Mouse (Mus musculus): ENCODE measurements around the gene Adgrg5. TPM values are rescaled to one million over a fixed set of nuclear protein-coding genes. Genes with fewer than 3 reads are reported as not detected.

Gene Adgrg5
- polyA plus RNA-seq, 1 experiment from 2014 or later, result 0.15 TPM

DNA sequence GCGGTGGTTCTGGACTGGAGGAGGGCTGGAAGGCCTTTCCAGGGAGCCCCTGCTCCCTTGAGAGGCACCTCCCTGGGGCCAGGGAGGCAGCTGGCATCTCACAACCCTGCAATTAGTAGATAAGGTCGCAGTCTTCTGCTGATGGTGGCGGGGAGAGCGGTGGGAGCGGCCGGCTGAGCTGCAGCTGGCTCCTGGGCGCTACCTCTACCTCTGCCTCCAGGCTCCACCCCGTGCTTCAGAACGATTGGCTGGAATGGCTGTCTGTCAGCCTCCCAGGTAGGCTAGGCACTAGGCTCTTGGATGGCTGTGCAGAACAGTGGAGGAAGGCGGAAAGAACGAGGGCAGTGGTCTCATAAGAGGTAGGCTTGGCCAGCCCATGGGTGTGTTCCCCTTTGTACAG is 24.2 kb upstream of the Adgrg5 start:
- ATAC-seq (ENCODE audit: low read depth), result peak; percentile 62
- Histone ChIP-seq H3K4me1 (replicated peaks; ENCODE audit: control insufficient read depth, insufficient read depth, low read length) (peaks cover 23% of the 10 kb centered on the region), H3K27ac (ENCODE audit: low read length) (no peak overlapping the region), H3K4me2 (ENCODE audit: low read depth, low read length) (peak overlapping the region; percentile 60), H3K4me3 (ENCODE audit: low read length) (peak overlapping the region; percentile 30), H3K9ac (ENCODE audit: low read length) (peak overlapping the region; percentile 51), H3K9me3 (ENCODE audit: control insufficient read depth, low read length) (no peaks in the 10 kb centered on the region), H3K27me3 (ENCODE audit: control insufficient read depth, insufficient read depth, low read depth, low read length) (no peaks in the 10 kb centered on the region), H3K36me3 (ENCODE audit: control insufficient read depth, insufficient read depth, low read length) (peaks cover 11% of the 10 kb centered on the region)
- 10% methylated on average over 11 of the region's 11 CpGs for WGBS

DNA sequence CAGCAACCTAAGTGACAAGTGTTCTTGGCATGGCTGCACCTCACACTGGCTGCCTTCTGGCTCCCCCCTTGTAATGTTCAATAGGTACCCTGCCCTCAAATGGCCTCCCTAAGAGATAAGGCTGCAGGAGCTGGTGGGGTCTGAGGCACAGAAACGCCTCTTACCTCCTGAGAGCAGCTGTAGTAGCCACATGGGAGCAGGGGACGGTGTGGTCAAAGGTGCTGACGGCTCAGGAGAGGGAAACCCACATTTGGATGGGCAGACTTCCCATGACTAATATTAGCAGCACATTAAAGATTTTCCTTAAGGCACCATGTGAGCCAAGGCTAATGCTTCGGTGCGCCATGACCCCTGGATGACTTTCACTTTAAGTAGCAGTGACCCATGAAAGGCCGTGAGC is 22.9 kb upstream of the Adgrg5 start:
- Histone ChIP-seq H3K27ac (ENCODE audit: low read length) (peak overlapping the region; percentile 80), H3K4me1 (replicated peaks; ENCODE audit: control insufficient read depth, insufficient read depth, low read length) (peaks cover 36% of the 10 kb centered on the region), H3K9me3 (ENCODE audit: control insufficient read depth, low read length) (no peaks in the 10 kb centered on the region), H3K4me3 (ENCODE audit: low read length) (no peak overlapping the region), H3K4me2 (ENCODE audit: low read depth, low read length) (no peak overlapping the region; the same call in 1 of the 2 replicates), H3K36me3 (ENCODE audit: control insufficient read depth, insufficient read depth, low read length) (peaks cover 12% of the 10 kb centered on the region), H3K27me3 (ENCODE audit: control insufficient read depth, insufficient read depth, low read depth, low read length) (no peaks in the 10 kb centered on the region), H3K9ac (ENCODE audit: low read length) (peak overlapping the region; percentile 39; the same call in 1 of the 2 replicates)
- WGBS, result 20% methylated on average over 6 of the region's 6 CpGs
- no peak for ATAC-seq (ENCODE audit: low read depth)

DNA sequence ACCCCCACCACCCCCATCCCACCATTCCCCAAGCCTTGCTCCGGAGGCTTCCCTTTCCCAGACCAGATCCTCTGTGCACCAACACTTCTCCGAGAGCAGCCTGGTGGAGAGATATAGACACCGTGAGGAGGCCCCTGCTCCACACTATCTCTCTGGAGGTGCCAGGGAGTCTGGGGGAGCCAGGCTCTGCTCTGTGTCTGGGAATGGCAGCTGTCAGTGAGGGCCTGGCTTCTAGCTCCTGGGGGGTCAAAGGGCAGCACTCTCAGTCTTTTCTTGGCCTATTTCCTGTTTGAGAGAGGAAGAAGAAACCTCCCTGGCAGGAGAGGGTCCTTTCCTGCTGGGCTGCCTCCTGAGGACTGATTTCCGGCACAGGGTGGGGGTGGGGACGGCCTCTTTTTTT is 22.5 kb upstream of the Adgrg5 start:
- WGBS, result 8% methylated on average over 5 of the region's 5 CpGs

DNA sequence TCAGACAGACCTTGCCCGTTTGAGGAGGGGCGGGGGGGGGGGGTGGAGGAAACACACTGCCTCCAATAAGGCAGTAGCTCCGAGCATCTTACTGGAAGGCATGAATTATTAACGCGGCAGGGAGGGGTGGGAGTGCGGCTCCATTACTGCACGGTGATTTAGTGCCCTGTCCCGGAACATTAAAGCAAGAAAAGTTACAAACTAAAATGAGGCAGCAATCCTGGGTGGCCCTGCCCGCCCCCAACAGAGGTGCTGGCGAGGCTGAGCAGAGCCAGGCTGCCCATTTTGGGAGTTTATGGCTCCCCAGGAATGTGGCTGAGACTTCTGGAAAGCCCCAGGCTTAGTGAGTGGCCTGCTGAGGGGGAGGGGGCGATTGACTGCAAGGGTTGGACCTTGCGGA is 19.8 kb upstream of the Adgrg5 start:
- ATAC-seq (ENCODE audit: low read depth), result no peak
- no peaks in the 10 kb centered on the region for H3K9me3 ChIP-seq (ENCODE audit: control insufficient read depth, low read length)
- H3K4me2 ChIP-seq (ENCODE audit: low read depth, low read length), result no peak overlapping the region
- no peak overlapping the region for H3K27ac ChIP-seq (ENCODE audit: low read length)
- WGBS, result 65% methylated on average over 12 of the region's 12 CpGs
- H3K27me3 ChIP-seq (ENCODE audit: control insufficient read depth, insufficient read depth, low read depth, low read length), result no peaks in the 10 kb centered on the region
- H3K4me3 ChIP-seq (ENCODE audit: low read length), result no peak overlapping the region
- peaks cover 41% of the 10 kb centered on the region for H3K4me1 ChIP-seq (replicated peaks; ENCODE audit: control insufficient read depth, insufficient read depth, low read length)
- no peak overlapping the region for H3K9ac ChIP-seq (ENCODE audit: low read length)
- peaks cover 34% of the 10 kb centered on the region for H3K36me3 ChIP-seq (ENCODE audit: control insufficient read depth, insufficient read depth, low read length)

More for the DNA sequence above, 22.5 kb upstream of the Adgrg5 start:
- H3K4me1 ChIP-seq (replicated peaks; ENCODE audit: control insufficient read depth, insufficient read depth, low read length), result peaks cover 40% of the 10 kb centered on the region
- ATAC-seq (ENCODE audit: low read depth), result peak; percentile 21; the same call in 1 of the 2 replicates
- H3K9me3 ChIP-seq (ENCODE audit: control insufficient read depth, low read length), result no peaks in the 10 kb centered on the region
- peak overlapping the region; percentile 80 for H3K27ac ChIP-seq (ENCODE audit: low read length)
- no peaks in the 10 kb centered on the region for H3K27me3 ChIP-seq (ENCODE audit: control insufficient read depth, insufficient read depth, low read depth, low read length)
- H3K9ac ChIP-seq (ENCODE audit: low read length), result peak overlapping the region; percentile 39
- peaks cover 16% of the 10 kb centered on the region for H3K36me3 ChIP-seq (ENCODE audit: control insufficient read depth, insufficient read depth, low read length)
- no peak overlapping the region; the same call in 1 of the 2 replicates for H3K4me2 ChIP-seq (ENCODE audit: low read depth, low read length)
- H3K4me3 ChIP-seq (ENCODE audit: low read length), result no peak overlapping the region

DNA sequence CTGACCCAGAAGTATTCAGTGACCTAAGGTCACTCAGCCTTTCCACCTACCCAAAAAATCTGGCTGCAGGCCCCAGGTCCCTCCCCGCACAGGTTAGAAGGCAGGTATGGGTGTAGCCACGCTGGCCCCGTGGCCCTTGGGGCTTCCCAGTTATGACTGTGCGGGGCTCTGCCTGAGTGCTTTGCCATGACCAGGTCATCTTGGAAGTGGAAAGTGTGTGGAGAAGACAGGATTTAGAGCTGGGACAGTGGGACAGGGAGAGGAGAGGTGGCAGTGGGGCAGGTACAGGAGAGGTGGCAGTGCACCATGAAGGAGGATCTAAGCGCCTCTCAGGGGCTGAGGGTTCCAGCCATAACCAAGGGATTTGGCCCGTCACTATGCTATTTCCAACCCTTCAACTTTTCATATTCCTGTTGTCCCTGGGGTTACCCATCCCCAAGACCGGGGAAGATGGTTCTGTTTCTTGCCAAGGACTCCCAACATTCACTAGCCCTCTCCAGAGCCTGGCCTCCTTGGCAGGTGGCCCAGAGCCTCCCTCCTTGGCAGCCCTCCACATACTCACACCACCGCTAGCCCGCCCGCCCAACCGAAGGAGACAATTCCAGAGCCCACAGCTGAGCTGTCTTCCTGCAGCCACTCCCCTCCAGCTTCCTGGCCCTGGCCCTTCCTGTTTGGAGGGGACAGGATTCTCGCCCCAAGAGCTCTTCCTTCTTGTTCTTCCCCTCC is 18.9 kb upstream of the Adgrg5 start:
- peak; percentile 80 for ATAC-seq (ENCODE audit: low read depth)
- WGBS, result 45% methylated on average over 12 of the region's 12 CpGs
- Histone ChIP-seq H3K27me3 (ENCODE audit: control insufficient read depth, insufficient read depth, low read depth, low read length) (no peaks in the 10 kb centered on the region), H3K4me3 (ENCODE audit: low read length) (no peak overlapping the region), H3K9me3 (ENCODE audit: control insufficient read depth, low read length) (no peaks in the 10 kb centered on the region), H3K27ac (ENCODE audit: low read length) (peak overlapping the region; percentile 90), H3K4me2 (ENCODE audit: low read depth, low read length) (0 out of 2 replicates have a peak overlapping the region, but pooled peaks have one; percentile 13), H3K4me1 (replicated peaks; ENCODE audit: control insufficient read depth, insufficient read depth, low read length) (peaks cover 33% of the 10 kb centered on the region), H3K9ac (ENCODE audit: low read length) (peak overlapping the region; percentile 17), H3K36me3 (ENCODE audit: control insufficient read depth, insufficient read depth, low read length) (peaks cover 34% of the 10 kb centered on the region)

DNA sequence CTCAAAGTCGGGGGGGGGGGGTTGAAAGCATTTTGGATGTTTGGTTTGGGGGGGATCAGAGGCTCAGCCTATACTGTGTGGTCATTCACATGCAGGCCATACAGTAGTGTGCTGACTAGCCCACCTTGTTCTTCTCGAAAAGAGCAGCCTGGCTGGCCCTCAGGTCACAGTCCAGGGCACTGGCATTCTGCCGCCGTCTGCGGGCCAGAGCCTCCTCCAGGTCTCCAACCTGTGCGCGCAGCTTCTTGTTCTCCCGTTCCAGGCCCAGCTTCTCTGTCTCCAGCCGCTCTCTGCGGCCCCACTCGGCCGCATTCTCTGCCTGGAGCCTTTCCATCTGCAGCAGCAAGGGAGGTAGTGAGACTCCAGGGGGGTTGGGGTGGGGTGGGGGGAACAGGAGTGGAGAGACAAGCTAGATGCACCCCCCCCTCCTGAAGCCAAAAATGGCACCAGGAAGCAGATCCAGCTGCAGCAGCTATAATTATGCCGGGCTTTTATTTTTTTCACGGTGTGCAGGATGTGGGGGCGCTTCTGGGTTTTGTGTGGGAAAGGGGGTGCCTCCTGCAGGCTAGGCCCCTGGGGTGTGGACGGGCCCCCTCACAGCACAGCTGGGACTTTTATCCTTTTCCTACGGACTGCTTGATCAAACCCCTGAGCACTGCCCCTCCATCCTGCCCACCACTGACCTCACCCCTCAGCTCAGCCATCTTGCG is 15.7 kb upstream of the Adgrg5 start:
- Histone ChIP-seq H3K27ac (ENCODE audit: low read length) (peak overlapping the region; percentile 68), H3K4me1 (replicated peaks; ENCODE audit: control insufficient read depth, insufficient read depth, low read length) (peaks cover 25% of the 10 kb centered on the region), H3K4me3 (ENCODE audit: low read length) (no peak overlapping the region), H3K36me3 (ENCODE audit: control insufficient read depth, insufficient read depth, low read length) (peaks cover 32% of the 10 kb centered on the region), H3K27me3 (ENCODE audit: control insufficient read depth, insufficient read depth, low read depth, low read length) (no peaks in the 10 kb centered on the region), H3K9ac (ENCODE audit: low read length) (no peak overlapping the region), H3K9me3 (ENCODE audit: control insufficient read depth, low read length) (no peaks in the 10 kb centered on the region), H3K4me2 (ENCODE audit: low read depth, low read length) (no peak overlapping the region)
- no peak for ATAC-seq (ENCODE audit: low read depth)
- WGBS, result 79% methylated on average over 18 of the region's 18 CpGs

DNA sequence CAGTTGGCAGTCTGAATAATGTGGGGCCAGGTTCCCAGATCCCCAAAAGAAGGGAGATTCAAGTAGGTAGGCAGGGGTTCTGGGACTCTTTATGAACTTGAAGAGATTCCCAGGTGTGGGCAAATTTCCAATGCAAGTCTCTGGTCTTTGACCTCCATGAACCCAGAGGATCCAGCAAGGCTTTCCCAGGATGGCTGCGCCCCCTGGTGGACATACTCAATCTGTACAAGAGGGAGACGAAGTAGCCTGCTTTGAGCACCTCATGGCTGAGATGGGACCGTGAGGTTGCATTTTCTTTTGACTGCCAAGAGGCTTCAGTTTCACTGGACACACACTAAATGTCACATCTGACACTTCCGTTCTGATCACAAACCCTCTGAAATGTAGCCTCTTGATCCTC is 14.6 kb upstream of the Adgrg5 start:
- H3K9ac ChIP-seq (ENCODE audit: low read length), result no peak overlapping the region
- peaks cover 35% of the 10 kb centered on the region for H3K4me1 ChIP-seq (replicated peaks; ENCODE audit: control insufficient read depth, insufficient read depth, low read length)
- H3K27ac ChIP-seq (ENCODE audit: low read length), result peak overlapping the region; percentile 68
- ATAC-seq (ENCODE audit: low read depth), result no peak
- no peak overlapping the region for H3K4me3 ChIP-seq (ENCODE audit: low read length)
- H3K27me3 ChIP-seq (ENCODE audit: control insufficient read depth, insufficient read depth, low read depth, low read length), result no peaks in the 10 kb centered on the region
- peaks cover 32% of the 10 kb centered on the region for H3K36me3 ChIP-seq (ENCODE audit: control insufficient read depth, insufficient read depth, low read length)
- 8% methylated on average over 4 of the region's 4 CpGs for WGBS
- H3K9me3 ChIP-seq (ENCODE audit: control insufficient read depth, low read length), result no peaks in the 10 kb centered on the region
- no peak overlapping the region for H3K4me2 ChIP-seq (ENCODE audit: low read depth, low read length)

DNA sequence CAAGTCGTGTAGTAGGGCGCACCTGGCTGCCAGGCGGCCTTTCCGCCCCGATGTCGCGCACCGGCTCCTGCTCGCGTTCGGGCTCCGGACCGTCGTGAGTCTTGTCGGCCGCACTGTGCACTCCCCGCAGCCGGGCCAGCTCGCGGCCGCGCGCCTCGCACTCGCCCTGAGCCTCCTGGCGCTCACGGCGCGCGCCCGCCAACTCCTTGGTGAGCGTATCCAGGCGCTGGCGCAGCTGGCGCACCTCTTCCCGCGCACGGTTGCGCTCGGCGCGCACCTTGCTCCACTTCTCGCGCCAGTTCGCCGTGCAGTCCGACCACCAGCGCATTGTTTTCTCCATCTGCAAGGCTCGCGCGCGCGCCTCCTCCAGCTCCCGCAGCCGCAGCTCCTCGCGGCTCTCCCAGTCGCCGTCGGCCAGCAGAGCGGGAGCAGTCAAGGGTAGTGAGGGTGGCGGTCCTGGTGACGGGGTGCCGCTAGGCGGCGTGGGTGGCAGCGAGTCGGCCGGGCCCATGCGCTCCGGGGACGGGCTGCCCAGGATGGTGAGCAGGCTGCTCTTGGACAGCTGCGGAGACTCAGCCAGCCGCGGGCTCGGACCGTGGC is 10.3 kb upstream of the Adgrg5 start:
- no peaks in the 10 kb centered on the region for H3K27me3 ChIP-seq (ENCODE audit: control insufficient read depth, insufficient read depth, low read depth, low read length)
- H3K4me3 ChIP-seq (ENCODE audit: low read length), result peak overlapping the region; percentile 37
- 15% methylated on average over 75 of the region's 77 CpGs for WGBS
- H3K4me1 ChIP-seq (replicated peaks; ENCODE audit: control insufficient read depth, insufficient read depth, low read length), result peaks cover 43% of the 10 kb centered on the region
- no peak overlapping the region for H3K27ac ChIP-seq (ENCODE audit: low read length)
- peak; percentile 23; the same call in 1 of the 2 replicates for ATAC-seq (ENCODE audit: low read depth)
- peak overlapping the region; percentile 48 for H3K9ac ChIP-seq (ENCODE audit: low read length)
- H3K9me3 ChIP-seq (ENCODE audit: control insufficient read depth, low read length), result no peaks in the 10 kb centered on the region
- peak overlapping the region; percentile 66 for H3K4me2 ChIP-seq (ENCODE audit: low read depth, low read length)
- peaks cover 14% of the 10 kb centered on the region for H3K36me3 ChIP-seq (ENCODE audit: control insufficient read depth, insufficient read depth, low read length)

DNA sequence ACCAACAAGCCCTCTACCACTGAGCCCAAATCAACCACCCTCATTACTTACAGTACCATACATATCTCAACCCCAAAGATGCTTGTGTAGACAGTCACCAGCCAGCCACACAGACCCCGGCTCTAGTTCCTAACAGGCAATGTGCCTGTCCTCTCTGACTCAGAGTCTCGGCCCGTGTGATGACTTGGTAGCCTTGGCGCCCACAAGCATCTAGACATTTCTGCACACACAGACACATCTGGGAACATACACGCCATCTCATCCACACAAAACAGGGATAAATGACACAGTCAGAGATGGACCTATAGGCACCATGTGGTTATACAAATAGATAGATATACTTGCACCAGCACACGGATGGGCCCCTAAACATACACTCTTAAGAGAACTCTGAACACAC is 9.2 kb upstream of the Adgrg5 start:
- H3K27ac ChIP-seq (ENCODE audit: low read length), result no peak overlapping the region

More for the DNA sequence above, 9.2 kb upstream of the Adgrg5 start:
- Histone ChIP-seq H3K4me3 (ENCODE audit: low read length) (no peak overlapping the region), H3K4me1 (replicated peaks; ENCODE audit: control insufficient read depth, insufficient read depth, low read length) (peaks cover 43% of the 10 kb centered on the region), H3K36me3 (ENCODE audit: control insufficient read depth, insufficient read depth, low read length) (peaks cover 9% of the 10 kb centered on the region), H3K27me3 (ENCODE audit: control insufficient read depth, insufficient read depth, low read depth, low read length) (no peaks in the 10 kb centered on the region), H3K4me2 (ENCODE audit: low read depth, low read length) (no peak overlapping the region), H3K9ac (ENCODE audit: low read length) (no peak overlapping the region), H3K9me3 (ENCODE audit: control insufficient read depth, low read length) (no peaks in the 10 kb centered on the region)
- no peak for ATAC-seq (ENCODE audit: low read depth)
- 70% methylated on average over 6 of the region's 6 CpGs for WGBS
